Mouse (Mus musculus) heart, adult 2 months (tissue): ENCODE measurements at regions not wholly inside any gene's neighbourhood (a gene's known extent, or its start where the extent isn't known, plus 50 kb on each side); places are given as distances from the start of the nearest gene placed in this dataset.
A peak's percentile ranks its signal among the peaks of the same experiment; 100 is the strongest.

Experiments
- DNase-seq, 2 experiments: peaks; one replicate each; pipeline ENCODE4 v3.0.0; 2021
- H3K27ac ChIP-seq: fragments of 200-600 bp; 2 replicates; pipeline ENCODE4 v1.8.1; 2022
- H3K27me3 ChIP-seq: fragments of 200-500 bp; 2 replicates; pipeline ENCODE4 v1.6.1; 2012; ENCODE audit warnings: mild to moderate bottlenecking, low read length, inconsistent platforms, mixed read lengths; ENCODE audit not compliant: control insufficient read depth, insufficient read depth
- H3K36me3 ChIP-seq: fragments of 200-500 bp; 2 replicates; pipeline ENCODE4 v1.6.1; 2012; ENCODE audit warnings: low read length, inconsistent platforms; ENCODE audit not compliant: control insufficient read depth, insufficient read depth
- H3K4me1 ChIP-seq: fragments of 200-500 bp; 2 replicates; pipeline ENCODE4 v1.6.1; 2011; ENCODE audit warnings: low read length; ENCODE audit not compliant: control insufficient read depth, insufficient read depth
- H3K4me3 ChIP-seq: fragments of 200-600 bp; 2 replicates; pipeline ENCODE4 v1.8.1; 2022
- H3K79me2 ChIP-seq: fragments of 200-500 bp; replicated peaks from 2 replicates; pipeline ENCODE4 v1.6.1; 2012; ENCODE audit warnings: mild to moderate bottlenecking, inconsistent platforms, low read length, moderate library complexity, mixed read lengths; ENCODE audit not compliant: control insufficient read depth, insufficient read depth
- H3K9ac ChIP-seq: fragments of 200-500 bp; 2 replicates; pipeline ENCODE4 v1.6.1; 2012; ENCODE audit warnings: low read depth, mild to moderate bottlenecking, control low read depth, inconsistent platforms, low read length, mixed read lengths
- CTCF ChIP-seq: fragments of 200-600 bp; IDR thresholded peaks from 2 replicates; pipeline ENCODE4 v1.8.1; 2022; ENCODE audit warnings: antibody characterized with exemption, mild to moderate bottlenecking, moderate library complexity
- EP300 ChIP-seq: fragments of 200-500 bp; IDR thresholded peaks from 2 replicates; pipeline ENCODE4 v1.6.1; 2011; ENCODE audit warnings: low read depth, low read length, control low read depth; ENCODE audit not compliant: insufficient read depth
- POLR2A ChIP-seq: fragments of 200-500 bp; IDR thresholded peaks from 2 replicates; pipeline ENCODE4 v1.6.1; 2011; ENCODE audit warnings: mild to moderate bottlenecking, low read depth, low read length, control low read depth; ENCODE audit not compliant: insufficient read depth
- WGBS: fragments of 180-500 bp; shearing (Covaris S2); methylation state at CpG from one replicate; pipeline ENCODE4 v1.1.7; 2018; 5-methylcytosine and 5-hydroxymethylcytosine counted together
- intact Hi-C: fragments of 180-260 bp; cut with DNase I; formaldehyde crosslinking; loops from one replicate; pipeline ENCODE4 v1.15.1; 2025

GRCm38 (mm10) chr10:96765626-96766025 is 148.8 kb downstream of the Btg1 start:
- 94% methylated on average over 5 of the region's 5 CpGs for WGBS
- no peak for DNase-seq
- no peaks in the 10 kb centered on the region for H3K79me2 ChIP-seq
- H3K27ac ChIP-seq: no peak overlapping the region
- no peak overlapping the region for H3K9ac ChIP-seq
- H3K4me3 ChIP-seq: no peak overlapping the region
- H3K36me3 ChIP-seq: no peaks in the 10 kb centered on the region
- no peaks in the 10 kb centered on the region for H3K27me3 ChIP-seq
- TF ChIP-seq EP300 (no peak), CTCF (no peak), POLR2A (no peak)
- H3K4me1 ChIP-seq: no peaks in the 10 kb centered on the region
- intact Hi-C loops: no loop called here

- intact Hi-C loops: no loop called here
- DNase-seq: no peak
- no peak overlapping the region for H3K4me3 ChIP-seq
- no peaks in the 10 kb centered on the region for H3K27me3 ChIP-seq
- H3K79me2 ChIP-seq: no peaks in the 10 kb centered on the region
- no peak overlapping the region for H3K27ac ChIP-seq
- no peaks in the 10 kb centered on the region for H3K36me3 ChIP-seq
- H3K4me1 ChIP-seq: no peaks in the 10 kb centered on the region
- TF ChIP-seq CTCF (no peak), EP300 (no peak), POLR2A (no peak)
- no peak overlapping the region for H3K9ac ChIP-seq
- 78% methylated on average over 1 of the region's 1 CpGs for WGBS
Measured at GRCm38 (mm10) chr10:96778220-96778619, 161.4 kb downstream of the Btg1 start.

DNA sequence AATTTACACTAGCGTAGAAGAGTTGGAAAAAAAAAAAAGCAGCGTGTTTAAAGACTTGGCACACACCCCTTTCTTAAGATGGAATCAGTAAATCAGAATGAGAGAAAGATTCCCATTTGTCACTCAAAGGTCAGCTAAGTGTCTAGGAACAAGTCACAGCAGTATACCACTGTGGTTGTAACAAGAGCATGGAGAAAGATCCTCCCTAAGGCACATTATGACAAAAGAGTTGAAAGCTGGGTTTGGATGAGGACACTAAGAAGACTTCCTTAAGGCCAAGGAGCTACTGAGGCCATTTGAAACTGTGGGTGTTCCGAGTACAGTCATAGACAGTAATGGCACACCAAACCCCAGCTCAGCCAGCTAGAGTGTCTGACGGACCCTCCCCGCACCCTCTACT is 167.2 kb downstream of the Btg1 start:
- intact Hi-C loops: no loop called here
- Histone ChIP-seq H3K27ac (no peak overlapping the region), H3K27me3 (no peaks in the 10 kb centered on the region), H3K79me2 (no peaks in the 10 kb centered on the region), H3K36me3 (no peaks in the 10 kb centered on the region), H3K4me1 (no peaks in the 10 kb centered on the region), H3K4me3 (no peak overlapping the region), H3K9ac (no peak overlapping the region)
- no peak for DNase-seq
- TF ChIP-seq CTCF: no peak
- no peak for TF ChIP-seq POLR2A
- TF ChIP-seq EP300: no peak
- WGBS: 90% methylated on average over 5 of the region's 5 CpGs

GRCm38 (mm10) chr10:96786903-96787571 is 170.2 kb downstream of the Btg1 start:
- intact Hi-C loops: no loop called here
- Histone ChIP-seq H3K79me2 (no peaks in the 10 kb centered on the region), H3K4me3 (no peak overlapping the region), H3K27ac (no peak overlapping the region), H3K27me3 (no peaks in the 10 kb centered on the region), H3K4me1 (no peaks in the 10 kb centered on the region), H3K9ac (no peak overlapping the region), H3K36me3 (no peaks in the 10 kb centered on the region)
- DNase-seq: peak in 1 of 2 experiments; percentile 8
- TF ChIP-seq CTCF (no peak), POLR2A (no peak), EP300 (no peak)
- 88% methylated on average over 8 of the region's 8 CpGs for WGBS

GRCm38 (mm10) chr10:96787572-96787946 is 170.8 kb downstream of the Btg1 start:
- H3K79me2 ChIP-seq: no peaks in the 10 kb centered on the region
- no peak overlapping the region for H3K9ac ChIP-seq
- no peak overlapping the region for H3K27ac ChIP-seq
- no peaks in the 10 kb centered on the region for H3K36me3 ChIP-seq
- no peaks in the 10 kb centered on the region for H3K4me1 ChIP-seq
- TF ChIP-seq POLR2A (no peak), CTCF (no peak), EP300 (no peak)
- H3K4me3 ChIP-seq: no peak overlapping the region
- no peaks in the 10 kb centered on the region for H3K27me3 ChIP-seq
- DNase-seq: no peak
- 68% methylated on average over 1 of the region's 1 CpGs for whole genome bisulfite sequencing
- intact Hi-C loops: no loop called here

DNA sequence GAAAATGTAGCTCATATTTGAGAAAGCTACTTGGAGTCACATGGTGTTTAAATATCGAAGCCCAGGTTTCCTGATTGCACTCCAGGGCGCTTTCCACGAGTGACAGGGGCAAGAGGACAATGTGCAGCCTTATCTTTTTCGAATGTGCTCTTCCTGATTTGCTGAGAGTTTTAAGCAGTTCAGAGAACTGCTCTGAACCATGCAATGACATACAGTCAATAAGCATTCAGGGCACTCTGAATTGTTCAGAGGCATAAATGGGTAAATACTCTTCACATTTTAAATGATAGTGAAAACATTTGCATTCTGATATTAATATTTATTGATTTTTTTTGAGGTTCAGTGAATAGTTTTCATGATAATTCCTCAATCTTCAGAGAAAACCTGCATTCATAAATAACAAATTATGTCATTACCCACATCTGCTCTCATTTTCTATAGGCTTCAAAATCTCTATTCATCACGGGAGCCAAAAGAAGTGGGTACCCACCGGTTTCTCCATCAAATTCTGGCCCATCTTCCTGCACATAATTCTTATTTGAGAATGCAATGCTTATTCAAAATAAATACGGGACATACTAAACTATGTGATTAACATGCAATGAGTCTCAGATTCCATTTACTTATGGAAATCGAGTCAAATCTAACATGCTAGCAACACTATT is 171.7 kb downstream of the Btg1 start:
- H3K4me3 ChIP-seq: no peak overlapping the region
- H3K27me3 ChIP-seq: no peaks in the 10 kb centered on the region
- no peaks in the 10 kb centered on the region for H3K4me1 ChIP-seq
- TF ChIP-seq POLR2A (no peak), EP300 (no peak), CTCF (no peak)
- H3K36me3 ChIP-seq: no peaks in the 10 kb centered on the region
- no peak overlapping the region for H3K9ac ChIP-seq
- WGBS: 65% methylated on average over 8 of the region's 8 CpGs
- no peaks in the 10 kb centered on the region for H3K79me2 ChIP-seq
- DNase-seq: no peak
- intact Hi-C loops: no loop called here
- H3K27ac ChIP-seq: no peak overlapping the region
